Mouse (Mus musculus): ENCODE results near the gene Stard3.

The Stard3 gene

GRCm38 (mm10) chr11:98358161-98359083 is at the start of gene Stard3:
Gene Stard3, plus strand, starts transcription at chr11:98358368.
- DNase-seq (ENCODE audit: extremely low read depth, insufficient read length, low spot score): peak; percentile 87

GRCm38 (mm10) chr11:98313790-98314323 is 44.3 kb upstream of the Stard3 start:
- DNase-seq (ENCODE audit: extremely low read depth, insufficient read length, low spot score): no peak

- no peak for DNase-seq (ENCODE audit: extremely low read depth, insufficient read length, low spot score)
Observed at GRCm38 (mm10) chr11:98317479-98317878, 40.7 kb upstream of the Stard3 start.

- no peak for DNase-seq (ENCODE audit: extremely low read depth, insufficient read length, low spot score)
Observed at GRCm38 (mm10) chr11:98318421-98319116, 39.6 kb upstream of the Stard3 start.

- DNase-seq (ENCODE audit: extremely low read depth, insufficient read length, low spot score): no peak
Observed at GRCm38 (mm10) chr11:98319120-98319519, 39.0 kb upstream of the Stard3 start.

- no peak for DNase-seq (ENCODE audit: extremely low read depth, insufficient read length, low spot score)
Observed at GRCm38 (mm10) chr11:98319544-98319943, 38.6 kb upstream of the Stard3 start.

GRCm38 (mm10) chr11:98319944-98320343 is 38.2 kb upstream of the Stard3 start:
- DNase-seq (ENCODE audit: extremely low read depth, insufficient read length, low spot score): no peak

- no peak for DNase-seq (ENCODE audit: extremely low read depth, insufficient read length, low spot score)
Observed at GRCm38 (mm10) chr11:98320381-98320780, 37.8 kb upstream of the Stard3 start.

- DNase-seq (ENCODE audit: extremely low read depth, insufficient read length, low spot score): no peak
Observed at GRCm38 (mm10) chr11:98320806-98321676, 37.1 kb upstream of the Stard3 start.

GRCm38 (mm10) chr11:98321677-98322003 is 36.5 kb upstream of the Stard3 start:
- no peak for DNase-seq (ENCODE audit: extremely low read depth, insufficient read length, low spot score)

- DNase-seq (ENCODE audit: extremely low read depth, insufficient read length, low spot score): no peak
Observed at GRCm38 (mm10) chr11:98322159-98322558, 36.0 kb upstream of the Stard3 start.

GRCm38 (mm10) chr11:98323136-98323866 is 34.9 kb upstream of the Stard3 start:
- no peak for DNase-seq (ENCODE audit: extremely low read depth, insufficient read length, low spot score)

GRCm38 (mm10) chr11:98323933-98324332 is 34.2 kb upstream of the Stard3 start:
- no peak for DNase-seq (ENCODE audit: extremely low read depth, insufficient read length, low spot score)

- DNase-seq (ENCODE audit: extremely low read depth, insufficient read length, low spot score): no peak
Observed at GRCm38 (mm10) chr11:98325191-98325820, 32.9 kb upstream of the Stard3 start.

GRCm38 (mm10) chr11:98325821-98326218 is 32.3 kb upstream of the Stard3 start:
- DNase-seq (ENCODE audit: extremely low read depth, insufficient read length, low spot score): no peak

- no peak for DNase-seq (ENCODE audit: extremely low read depth, insufficient read length, low spot score)
Observed at GRCm38 (mm10) chr11:98326741-98327135, 31.4 kb upstream of the Stard3 start.

GRCm38 (mm10) chr11:98327136-98328030 is 30.8 kb upstream of the Stard3 start:
- no peak for DNase-seq (ENCODE audit: extremely low read depth, insufficient read length, low spot score)

- DNase-seq (ENCODE audit: extremely low read depth, insufficient read length, low spot score): no peak
Observed at GRCm38 (mm10) chr11:98328031-98328370, 30.2 kb upstream of the Stard3 start.
